19 mouse cellular contexts compared by ENCODE assay signal in the genomic region with DNA sequence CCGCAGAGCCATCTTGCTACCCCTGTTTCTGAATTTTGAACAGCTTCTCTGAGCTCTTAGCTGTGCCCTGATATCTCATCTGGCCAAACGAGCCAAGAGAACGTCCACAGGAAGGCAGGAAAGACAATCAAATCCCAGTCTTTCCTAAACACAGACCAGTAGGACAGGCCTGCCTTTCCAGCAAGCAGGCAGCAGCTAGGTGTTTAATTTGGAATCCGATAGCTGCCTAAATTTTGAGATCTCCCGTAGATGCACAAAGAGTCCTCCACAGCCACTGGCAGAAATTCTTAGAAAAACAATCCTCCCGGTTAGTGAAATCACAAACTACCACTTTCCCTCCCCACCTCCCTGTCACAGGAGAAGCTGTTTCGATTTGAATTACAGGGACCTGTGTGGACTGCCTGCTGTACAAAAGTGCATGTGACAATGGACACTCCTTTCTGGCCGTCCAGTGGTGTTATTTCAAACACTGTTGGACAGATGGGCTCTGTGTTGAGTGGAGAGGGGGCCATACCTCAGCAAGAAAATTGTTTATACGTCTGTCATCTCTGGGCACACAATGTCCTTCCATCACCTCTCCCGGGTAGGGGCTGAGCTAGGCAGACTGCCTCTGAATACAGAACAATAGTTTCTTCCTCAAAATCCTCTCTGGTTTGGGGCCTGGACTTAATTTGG. TPM values are rescaled to one million over a fixed set of nuclear protein-coding genes. Genes with fewer than 3 reads are reported as not detected.
DNase-seq lines count a peak whose midpoint lies in the region; ATAC-seq and TF ChIP-seq lines count a peak whose summit lies in the region.
"Had no signal": no experiment of that assay in that cellular context is flagged by ENCODE, and none has a peak within 500 bp of the region (broad histone marks: within the 10 kb centered on the region; RNA-seq: fewer than 3 reads in every experiment).

No protein-coding gene starts in this region.

- no peaks in the 10 kb centered on the region for H3K27me3 ChIP-seq in forebrain, embryonic 13.5 days
- no peaks in the 10 kb centered on the region for H3K27me3 ChIP-seq in forebrain, embryonic 11.5 days (ENCODE audit: control insufficient read depth, insufficient read depth, low read length)
- H3K27me3 ChIP-seq in embryonic facial prominence, embryonic 14.5 days (replicated peaks; ENCODE audit: control insufficient read depth, insufficient read depth, low read length), result no peaks in the 10 kb centered on the region
- H3K27me3 ChIP-seq in hindbrain, postnatal 0 days (ENCODE audit: insufficient read depth, low read length), result no peaks in the 10 kb centered on the region

- H3K36me3 ChIP-seq in forebrain, embryonic 13.5 days (ENCODE audit: poor library complexity, severe bottlenecking), result no peaks in the 10 kb centered on the region
- no peaks in the 10 kb centered on the region for H3K36me3 ChIP-seq in forebrain, embryonic 11.5 days (ENCODE audit: control insufficient read depth, insufficient read depth, low read length)
- H3K36me3 ChIP-seq in embryonic facial prominence, embryonic 14.5 days (ENCODE audit: control insufficient read depth, insufficient read depth, low read length), result no peaks in the 10 kb centered on the region
- no peaks in the 10 kb centered on the region for H3K36me3 ChIP-seq in hindbrain, postnatal 0 days (ENCODE audit: insufficient read depth, low read length)

- peak; percentile 10; the same call in 1 of the 2 replicates for ATAC-seq in forebrain, embryonic 13.5 days
- ATAC-seq in forebrain, embryonic 11.5 days (replicated peaks; ENCODE audit: low FRiP score), result no peak
- ATAC-seq in embryonic facial prominence, embryonic 14.5 days (ENCODE audit: low read depth), result peak; percentile 26; the same call in 1 of the 2 replicates
- ATAC-seq in hindbrain, postnatal 0 days, result peak; percentile 44
- no peak for ATAC-seq in megakaryocyte, adult 5-6 weeks (ENCODE audit: poor library complexity, severe bottlenecking)

- WGBS in forebrain, embryonic 13.5 days, result 63% methylated on average over 10 of the region's 10 CpGs
- WGBS in forebrain, embryonic 11.5 days, result 62% methylated on average over 10 of the region's 10 CpGs
- 28% methylated on average over 10 of the region's 10 CpGs for WGBS in embryonic facial prominence, embryonic 14.5 days
- WGBS in hindbrain, postnatal 0 days, result 54% methylated on average over 10 of the region's 10 CpGs

- peaks cover 26% of the 10 kb centered on the region for H3K4me1 ChIP-seq in forebrain, embryonic 13.5 days
- 0 out of 2 replicates have a peak, but pooled peaks cover 1% of the 10 kb centered on the region for H3K4me1 ChIP-seq in forebrain, embryonic 11.5 days (replicated peaks; ENCODE audit: control insufficient read depth, insufficient read depth, low read length)
- 0 out of 2 replicates have a peak, but pooled peaks cover 3% of the 10 kb centered on the region for H3K4me1 ChIP-seq in embryonic facial prominence, embryonic 14.5 days (ENCODE audit: control insufficient read depth, insufficient read depth, low read length)
- H3K4me1 ChIP-seq in hindbrain, postnatal 0 days (ENCODE audit: insufficient read depth, low read length), result no peaks in the 10 kb centered on the region; the same call in 1 of the 2 replicates

- H3K27ac ChIP-seq in forebrain, embryonic 13.5 days, result no peak overlapping the region
- H3K27ac ChIP-seq in forebrain, embryonic 11.5 days (ENCODE audit: low read depth, low read length), result no peak overlapping the region
- no peak overlapping the region for H3K27ac ChIP-seq in embryonic facial prominence, embryonic 14.5 days (replicated peaks; ENCODE audit: low read depth, low read length)
- H3K27ac ChIP-seq in hindbrain, postnatal 0 days, result peak overlapping the region; percentile 54
- H3K27ac ChIP-seq: macrophage had no signal

- no peak overlapping the region for H3K4me3 ChIP-seq in forebrain, embryonic 13.5 days
- H3K4me3 ChIP-seq in forebrain, embryonic 11.5 days (ENCODE audit: low read depth, low read length), result no peak overlapping the region
- H3K4me3 ChIP-seq in embryonic facial prominence, embryonic 14.5 days (ENCODE audit: low read depth, low read length), result no peak overlapping the region
- H3K4me3 ChIP-seq in hindbrain, postnatal 0 days (ENCODE audit: low read length), result no peak overlapping the region

- no peak overlapping the region for H3K4me2 ChIP-seq in forebrain, embryonic 13.5 days
- H3K4me2 ChIP-seq in forebrain, embryonic 11.5 days (ENCODE audit: low read depth, low read length, severe bottlenecking), result no peak overlapping the region
- no peak overlapping the region for H3K4me2 ChIP-seq in embryonic facial prominence, embryonic 14.5 days (ENCODE audit: low read depth, low read length)
- 0 out of 2 replicates have a peak overlapping the region, but pooled peaks have one; percentile 5 for H3K4me2 ChIP-seq in hindbrain, postnatal 0 days (ENCODE audit: low read depth, low read length)
- H3K4me2 ChIP-seq: heart, embryonic 11.5 days; lung, embryonic 14.5 days had no signal

- no peak for TF ChIP-seq CTCF in hindbrain, postnatal 0 days (IDR thresholded peaks at IDR 0.05; ENCODE audit: low read depth)

- DNase-seq in forebrain, embryonic 11.5 days (ENCODE audit: low spot score), result no peak
- DNase-seq in Muller cell, postnatal 12 days (ENCODE audit: inconsistent ontology term), result peak; percentile 26
- DNase-seq in embryonic facial prominence, embryonic 14.5 days (ENCODE audit: low spot score), result no peak
- DNase-seq in hindbrain, postnatal 0 days (ENCODE audit: low spot score), result no peak
- no peak for DNase-seq in spleen, adult 18-20 months
- DNase-seq in spleen, postnatal 10 days (ENCODE audit: low spot score in 2 of 2), result no peak
- DNase-seq: B cell, adult 2 months; gastrocnemius, postnatal 25 days; heart, postnatal 36 days; kidney, adult 8-10 months; liver; lung, embryonic 14.5 days; right cerebral cortex, postnatal 4 days; thymus, adult 2 months had no signal

- no peak overlapping the region for H3K9ac ChIP-seq in forebrain, embryonic 13.5 days
- H3K9ac ChIP-seq in forebrain, embryonic 11.5 days (ENCODE audit: low read length), result no peak overlapping the region
- H3K9ac ChIP-seq in embryonic facial prominence, embryonic 14.5 days (ENCODE audit: low read depth, low read length), result no peak overlapping the region
- no peak overlapping the region for H3K9ac ChIP-seq in hindbrain, postnatal 0 days (replicated peaks; ENCODE audit: low read length)
- H3K9ac ChIP-seq: lung, embryonic 14.5 days had no signal

- no peaks in the 10 kb centered on the region for H3K9me3 ChIP-seq in forebrain, embryonic 13.5 days (replicated peaks)
- H3K9me3 ChIP-seq in forebrain, embryonic 11.5 days (ENCODE audit: control insufficient read depth, low read length), result no peaks in the 10 kb centered on the region
- no peaks in the 10 kb centered on the region for H3K9me3 ChIP-seq in embryonic facial prominence, embryonic 14.5 days (ENCODE audit: control insufficient read depth, low read length)
- no peaks in the 10 kb centered on the region for H3K9me3 ChIP-seq in hindbrain, postnatal 0 days (ENCODE audit: low read length)

RNA-seq across cellular contexts. Expression of a gene that starts 24.2 kb away (rescaled TPM):
- polyA plus RNA-seq in forebrain, embryonic 13.5 days (2015; fragmentation: Nextera tagmentation; extraction: Ambion mirVana), result 1.6 and 2.1 TPM in 2 replicates
- polyA plus RNA-seq in forebrain, embryonic 11.5 days (2014; fragmentation: Nextera tagmentation; extraction: Ambion mirVana), result 1.7 and 2.4 TPM in 2 replicates
- polyA plus RNA-seq in embryonic facial prominence, embryonic 14.5 days (2014; fragmentation: Nextera tagmentation; extraction: Ambion mirVana), result not detected in 2 replicates
- total RNA-seq in hindbrain, postnatal 0 days (2014; rRNA removed), result 1.2 and 3.0 TPM in 2 replicates
- polyA plus RNA-seq in hindbrain, postnatal 0 days (2015; fragmentation: Nextera tagmentation; extraction: Ambion mirVana), result 0.56 and 0.82 TPM in 2 replicates
- not detected in 2 replicates for total RNA-seq in megakaryocyte, adult 5-6 weeks (2015)
- not detected in 2 replicates for total RNA-seq in megakaryocyte, adult 5-6 weeks (2017)
- total RNA-seq: adrenal gland, postnatal 4 days; gastrocnemius, postnatal 25 days; heart, postnatal 36 days had no signal
- polyA plus RNA-seq: heart, embryonic 11.5 days; lung, embryonic 14.5 days; macrophage; thymus, adult 2 months had no signal

RNA-seq across cellular contexts. Expression of a gene that starts 38.8 kb away (rescaled TPM):
- polyA plus RNA-seq in forebrain, embryonic 13.5 days (2015; fragmentation: Nextera tagmentation; extraction: Ambion mirVana), result 17.3 and 19.5 TPM in 2 replicates
- 28.6 and 30.0 TPM in 2 replicates for polyA plus RNA-seq in forebrain, embryonic 11.5 days (2014; fragmentation: Nextera tagmentation; extraction: Ambion mirVana)
- polyA plus RNA-seq in embryonic facial prominence, embryonic 14.5 days (2014; fragmentation: Nextera tagmentation; extraction: Ambion mirVana), result 1.9 and 2.1 TPM in 2 replicates
- total RNA-seq in hindbrain, postnatal 0 days (2014; rRNA removed), result 46.2 and 51.3 TPM in 2 replicates
- polyA plus RNA-seq in hindbrain, postnatal 0 days (2015; fragmentation: Nextera tagmentation; extraction: Ambion mirVana), result 31.0 and 31.1 TPM in 2 replicates
- not detected in 2 replicates for total RNA-seq in megakaryocyte, adult 5-6 weeks (2015)
- total RNA-seq in megakaryocyte, adult 5-6 weeks (2017), result not detected in 2 replicates
- total RNA-seq: gastrocnemius, postnatal 25 days; heart, postnatal 36 days had no signal
- polyA plus RNA-seq: lung, embryonic 14.5 days; macrophage; thymus, adult 2 months had no signal

RNA-seq across cellular contexts. Expression of a gene that starts 48.6 kb away (rescaled TPM):
- polyA plus RNA-seq in forebrain, embryonic 13.5 days (2015; fragmentation: Nextera tagmentation; extraction: Ambion mirVana), result 10.1 and 12.0 TPM in 2 replicates
- polyA plus RNA-seq in forebrain, embryonic 11.5 days (2014; fragmentation: Nextera tagmentation; extraction: Ambion mirVana), result 10.3 and 11.4 TPM in 2 replicates
- polyA plus RNA-seq in embryonic facial prominence, embryonic 14.5 days (2014; fragmentation: Nextera tagmentation; extraction: Ambion mirVana), result 1.6 TPM in 2 replicates
- total RNA-seq in hindbrain, postnatal 0 days (2014; rRNA removed), result 234 TPM in 2 replicates
- 35.9 and 40.2 TPM in 2 replicates for polyA plus RNA-seq in hindbrain, postnatal 0 days (2015; fragmentation: Nextera tagmentation; extraction: Ambion mirVana)
- total RNA-seq in megakaryocyte, adult 5-6 weeks (2015), result not detected in 2 replicates
- total RNA-seq in megakaryocyte, adult 5-6 weeks (2017), result not detected in 2 replicates
- total RNA-seq: gastrocnemius, postnatal 25 days; heart, postnatal 36 days had no signal
- polyA plus RNA-seq: lung, embryonic 14.5 days; macrophage; thymus, adult 2 months had no signal

Comparison
In these comparisons a context has a peak if more than half of its experiments do, and no peak if none do; other contexts are left out.
1. ATAC-seq: peak in forebrain, embryonic 13.5 days (single experiment), embryonic facial prominence, embryonic 14.5 days (single experiment) and hindbrain, postnatal 0 days (single experiment); none in forebrain, embryonic 11.5 days (single experiment) and megakaryocyte, adult 5-6 weeks (single experiment).